Mouse (Mus musculus) T-helper 2 cell (primary cell): ENCODE measurements at regions not wholly inside any gene's neighbourhood (a gene's known extent, or its start where the extent isn't known, plus 50 kb on each side); places are given as distances from the start of the nearest gene placed in this dataset.

ENCODE experiments used
- in situ Hi-C: fragments of 300-600 bp; cut with MboI, MseI; formaldehyde crosslinking; loops from one replicate; pipeline ENCODE4 v1.15.1; 2025; ENCODE audit warnings: high pct_unique_total_duplicates

- in situ Hi-C loops: loop anchor here (25.0 kb wide), 1 partner anchor 913 kb away; no protein-coding TSS in a partner anchor
Measured at GRCm38 (mm10) chr13:97524847-97525434, 235.5 kb downstream of the Gm10260 start.

GRCm38 (mm10) chr13:97523523-97524412 lies 236.7 kb downstream of the Gm10260 start:
- in situ Hi-C loops: no loop called here

- in situ Hi-C loops: no loop called here
Measured at GRCm38 (mm10) chr13:97520988-97521547, 239.4 kb downstream of the Gm10260 start.

DNA sequence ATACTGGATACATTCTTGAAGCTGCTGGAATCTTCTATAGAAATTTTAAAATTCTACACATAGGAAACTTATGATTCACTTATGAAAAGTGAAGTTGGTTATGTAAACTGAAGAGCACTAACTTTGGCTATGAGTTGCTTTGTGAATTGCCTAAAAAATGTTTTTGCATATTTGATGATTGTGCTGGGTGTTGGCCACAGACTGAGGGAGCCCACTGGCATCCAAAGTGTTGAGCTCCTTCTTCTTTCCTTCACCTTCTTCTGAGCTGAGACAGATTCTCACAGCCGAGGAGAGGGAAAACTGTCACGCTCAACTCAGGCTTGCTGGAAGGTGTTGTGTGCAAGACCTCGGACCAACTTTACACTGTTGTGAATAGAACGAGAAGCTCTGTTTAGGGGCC lies 243.7 kb downstream of the Gm10260 start:
- in situ Hi-C loops: no loop called here

DNA sequence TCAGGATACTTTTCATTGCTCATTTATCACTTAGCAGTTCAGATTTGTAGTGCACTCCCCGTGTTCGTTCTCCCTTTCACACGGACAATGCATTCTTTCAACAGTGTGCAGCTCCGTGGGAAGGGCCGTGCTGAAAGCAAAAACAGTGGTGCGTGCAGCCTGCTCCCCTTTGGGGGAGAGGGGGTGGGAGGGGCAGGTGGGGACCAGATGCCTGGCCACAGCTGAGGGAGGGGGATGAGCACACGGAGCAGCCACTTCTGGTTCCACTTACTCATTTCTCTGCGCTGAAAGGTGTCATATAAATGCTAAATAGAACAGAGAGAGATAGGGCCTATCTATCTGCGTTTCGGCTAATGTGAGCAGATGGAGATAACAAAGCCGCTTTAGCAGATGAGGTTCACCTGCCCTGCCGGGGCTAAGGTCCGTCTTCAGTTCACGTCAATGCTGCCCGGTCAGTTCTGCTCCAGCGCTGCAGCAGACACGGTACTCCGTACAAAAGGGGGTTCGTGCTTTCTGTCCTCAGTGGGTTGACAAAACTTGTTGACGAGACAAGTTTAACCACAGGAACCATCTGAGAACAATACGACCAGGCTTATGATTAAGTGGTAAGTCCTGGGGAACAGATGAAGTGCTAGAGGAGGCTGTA lies 245.9 kb downstream of the Gm10260 start:
- in situ Hi-C loops: no loop called here

DNA sequence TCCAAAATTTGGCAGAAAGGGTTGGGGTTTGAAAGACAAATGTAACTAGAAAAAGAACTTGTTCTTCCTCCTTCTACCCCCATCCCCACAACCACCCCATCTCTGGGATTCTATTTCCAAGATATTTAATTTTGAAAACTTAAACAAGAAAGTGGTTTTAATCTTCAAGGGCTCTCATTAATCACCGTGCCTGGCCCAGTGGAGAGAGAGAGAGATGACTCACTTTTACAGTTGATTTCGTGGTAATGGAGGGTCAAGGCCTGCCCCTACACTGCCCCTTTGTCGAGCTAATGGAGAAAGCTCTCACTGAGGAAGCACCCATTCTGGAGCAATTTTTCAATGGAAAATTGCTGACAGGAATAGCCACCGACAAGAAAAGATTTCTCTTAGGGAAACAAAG lies 247.9 kb downstream of the Gm10260 start:
- in situ Hi-C loops: no loop called here

- in situ Hi-C loops: no loop called here
Measured at GRCm38 (mm10) chr13:97510431-97511261, 249.8 kb downstream of the Gm10260 start.

- in situ Hi-C loops: no loop called here
Measured at GRCm38 (mm10) chr13:97504949-97505348, 255.5 kb downstream of the Gm10260 start.

GRCm38 (mm10) chr13:97503955-97504739 lies 256.3 kb downstream of the Gm10260 start:
- in situ Hi-C loops: no loop called here

GRCm38 (mm10) chr13:97503391-97503790 lies 257.0 kb downstream of the Gm10260 start:
- in situ Hi-C loops: no loop called here

DNA sequence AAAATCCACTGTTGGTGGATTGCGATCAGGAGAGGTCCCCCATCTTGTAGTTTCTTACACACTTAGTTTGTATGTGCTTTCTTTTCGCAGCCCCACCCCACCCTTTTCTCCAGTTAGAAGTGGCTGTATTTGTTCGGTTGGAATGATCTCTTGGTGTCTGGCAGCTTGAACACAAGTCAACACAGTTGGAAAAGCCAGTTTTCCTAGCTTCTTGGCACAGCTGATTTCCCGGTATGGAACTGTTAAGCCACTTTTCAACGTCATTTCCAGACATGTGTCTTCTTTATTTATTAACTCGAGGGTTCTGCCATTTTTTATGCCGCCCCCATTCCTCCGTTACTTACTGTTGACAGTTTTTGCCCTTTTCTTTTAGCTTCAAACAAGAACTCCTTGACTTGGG lies 259.2 kb downstream of the Enc1 start:
- in situ Hi-C loops: no loop called here

DNA sequence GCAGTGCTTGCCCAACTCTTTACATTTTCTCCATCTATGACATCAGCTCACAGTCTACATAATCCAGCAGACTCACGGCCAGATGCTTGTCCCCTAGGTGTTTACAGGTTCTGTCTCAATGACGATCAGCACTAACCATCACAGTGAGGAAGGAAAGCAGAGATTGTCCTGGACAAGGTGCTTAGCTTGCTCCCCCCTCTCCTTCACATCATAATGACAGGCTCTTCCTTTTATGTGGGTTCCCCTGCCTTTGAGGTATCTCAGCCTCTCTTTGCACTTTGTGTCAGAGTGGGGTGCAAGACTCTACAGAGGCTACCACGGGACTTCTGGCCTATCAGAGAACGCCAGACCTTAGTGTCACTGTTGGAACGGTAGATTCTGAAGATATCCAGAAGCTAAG lies 258.1 kb downstream of the Enc1 start:
- in situ Hi-C loops: no loop called here

DNA sequence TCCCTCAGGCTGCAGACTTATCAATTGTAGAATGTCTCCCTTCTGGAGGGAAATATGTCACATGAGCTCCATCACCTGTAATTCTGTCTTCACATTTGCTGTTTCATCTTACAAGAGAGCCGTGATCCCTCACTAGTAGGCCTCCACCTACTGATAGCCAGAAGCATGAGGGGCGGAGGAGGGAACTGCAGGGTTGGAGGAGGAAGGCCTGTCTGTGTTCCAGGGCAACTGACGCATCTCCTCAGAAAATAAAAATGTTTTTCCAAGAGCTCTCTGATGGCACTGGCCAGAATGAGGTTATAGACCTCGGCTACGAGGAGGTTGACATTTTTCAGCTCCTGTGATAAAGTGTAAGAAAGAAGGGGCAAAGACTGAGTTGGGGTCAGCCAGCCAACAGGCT lies 257.0 kb downstream of the Enc1 start:
- in situ Hi-C loops: no loop called here

- in situ Hi-C loops: no loop called here
Measured at GRCm38 (mm10) chr13:97494770-97495169, 253.9 kb downstream of the Enc1 start.

- in situ Hi-C loops: no loop called here
Measured at GRCm38 (mm10) chr13:97493836-97494235, 252.9 kb downstream of the Enc1 start.

GRCm38 (mm10) chr13:97492958-97493735 lies 252.2 kb downstream of the Enc1 start:
- in situ Hi-C loops: no loop called here

DNA sequence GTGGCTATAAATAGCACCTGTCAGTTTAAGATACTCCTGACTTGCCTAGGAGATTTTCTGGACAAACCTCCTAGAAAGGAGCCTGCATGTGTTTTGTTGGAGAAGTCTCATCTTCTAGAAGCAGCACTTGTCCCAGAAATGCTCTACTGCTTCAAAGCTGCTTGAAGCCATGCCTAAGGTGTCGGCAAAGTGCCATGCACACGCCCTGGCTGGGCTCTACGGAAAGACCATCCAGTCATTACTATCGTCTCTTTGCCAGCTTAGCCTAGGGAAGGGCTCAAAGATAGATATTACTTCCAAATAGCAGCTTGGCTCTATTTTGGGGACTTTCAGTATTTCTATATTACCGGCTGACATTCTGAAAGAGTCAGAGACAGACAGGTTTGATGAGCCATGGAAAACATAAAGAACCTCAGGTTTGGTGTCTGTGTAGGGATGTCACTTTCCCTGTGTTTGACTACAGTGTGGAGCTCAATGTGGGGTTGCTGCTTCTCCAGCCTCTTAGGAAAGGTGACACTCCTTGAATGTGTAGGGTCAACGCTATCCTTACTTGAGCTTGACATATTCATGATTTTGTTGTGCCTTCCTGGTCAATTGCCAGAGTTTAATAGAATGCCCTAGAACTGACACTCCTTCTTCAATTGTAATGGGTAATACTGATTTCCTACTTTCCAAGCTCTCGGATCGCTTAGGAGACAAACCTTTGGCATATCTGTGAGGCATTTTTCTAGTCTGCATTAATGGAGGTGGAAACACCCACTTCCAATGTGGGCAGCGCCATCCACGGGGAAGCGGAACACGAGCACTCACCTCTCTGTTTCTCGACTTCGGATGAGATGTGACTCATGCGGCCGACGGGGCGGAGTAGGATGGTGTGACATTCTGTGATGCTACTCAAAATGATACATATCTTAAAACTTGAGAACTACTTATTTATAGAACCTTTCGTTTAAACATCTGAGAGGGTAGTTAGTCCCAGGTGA lies 251.3 kb downstream of the Enc1 start:
- in situ Hi-C loops: no loop called here

DNA sequence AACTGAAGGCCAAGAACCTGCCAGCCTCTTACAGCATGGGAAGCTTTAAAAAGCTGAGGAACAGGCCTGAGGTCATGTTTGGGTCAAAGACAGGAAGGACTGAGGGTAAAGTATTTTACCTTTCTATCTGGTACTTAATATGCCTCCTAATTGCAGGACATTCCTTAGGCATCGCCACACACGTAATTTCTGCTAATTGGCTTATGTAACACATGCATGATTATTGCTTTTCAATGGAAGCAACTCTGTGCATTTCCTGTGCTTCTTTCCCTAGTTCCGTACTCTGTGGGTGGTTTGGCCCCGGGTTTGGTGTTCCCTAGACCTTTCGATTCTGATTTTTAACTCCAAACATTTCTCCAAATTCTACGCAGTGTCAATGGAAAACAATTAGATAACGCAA lies 249.2 kb downstream of the Enc1 start:
- in situ Hi-C loops: no loop called here

GRCm38 (mm10) chr13:97489721-97490120 lies 248.8 kb downstream of the Enc1 start:
- in situ Hi-C loops: no loop called here
